Mouse (Mus musculus) liver, adult (tissue): ENCODE results near the gene Exoc6.

Source experiments
- GATA4 ChIP-seq: IDR thresholded peaks from 2 replicates; pipeline ENCODE4 v1.6.1; 2014; ENCODE audit warnings: mild to moderate bottlenecking, low read length; ENCODE audit not compliant: insufficient replicate concordance

The Exoc6 gene

DNA sequence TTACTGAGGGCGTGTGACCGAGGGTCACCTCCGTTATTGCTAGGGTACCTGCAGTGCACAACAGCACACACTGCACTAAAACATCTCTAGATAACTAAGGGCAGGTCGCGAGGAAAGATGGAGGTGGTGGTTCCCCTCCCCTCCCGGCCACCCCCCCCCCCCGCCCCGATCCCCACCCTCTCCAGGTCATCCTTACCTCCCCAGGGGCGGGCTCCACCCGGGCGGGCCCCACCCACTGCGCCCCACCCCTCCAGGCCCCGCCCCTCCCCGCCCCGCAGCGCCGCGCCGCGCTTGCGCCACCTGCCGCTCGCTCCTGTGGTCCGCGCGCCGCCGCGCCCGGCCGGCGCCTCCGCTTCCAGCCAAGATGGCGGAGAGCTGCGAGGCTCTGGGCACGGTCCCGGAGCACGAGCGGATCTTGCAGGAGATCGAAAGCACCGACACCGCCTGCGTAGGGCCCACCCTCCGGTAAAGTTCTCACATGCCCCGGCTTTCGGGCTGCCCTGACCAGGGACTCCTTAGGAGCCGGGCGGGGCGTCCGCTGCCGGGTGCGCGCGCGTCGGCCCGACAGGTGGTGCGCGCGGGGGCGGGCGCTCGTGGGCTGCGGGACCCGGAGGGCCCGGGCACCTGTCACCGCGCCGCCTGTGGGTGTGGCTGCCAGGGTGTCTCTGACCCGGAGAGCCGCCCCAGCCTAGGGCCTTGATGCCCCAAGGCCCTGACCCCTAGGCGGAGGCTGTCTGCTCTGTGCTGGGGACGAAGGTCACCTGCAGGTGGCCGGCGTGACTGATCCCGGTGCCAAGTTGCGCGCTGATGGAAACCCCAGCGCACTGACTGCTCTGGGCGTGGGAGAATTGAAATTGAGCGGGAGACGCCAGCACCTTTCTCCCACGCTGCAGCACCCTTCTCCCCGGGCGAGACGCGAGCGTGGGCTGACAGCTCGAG, at the start of gene Exoc6:
Gene Exoc6 (plus strand): TSS at position 318 of the 939 bp plus-strand sequence.
- peak; percentile 14; the same call in 1 of the 2 replicates for TF ChIP-seq GATA4

DNA sequence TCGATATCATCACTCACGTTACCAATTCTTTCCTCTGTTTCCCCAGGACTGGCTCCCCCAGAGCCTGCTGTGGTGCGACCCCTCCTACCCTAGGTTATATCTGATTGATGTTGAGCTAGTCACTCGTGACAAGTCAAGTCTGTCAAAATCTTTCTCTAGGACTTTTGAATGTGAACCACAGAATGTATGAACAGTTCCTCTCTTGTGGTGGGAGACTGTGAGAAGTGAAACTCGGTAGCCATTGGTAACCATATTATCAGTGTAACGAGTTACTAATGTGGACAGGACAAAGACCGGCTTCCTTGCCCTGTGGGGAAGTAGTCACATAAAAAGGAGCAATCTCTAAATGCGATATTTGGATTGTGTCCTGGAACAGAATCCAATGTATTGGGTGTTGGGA, 47.2 kb upstream of the Exoc6 start:
- no peak for TF ChIP-seq GATA4

GRCm38 (mm10) chr19:37506066-37506465, 44.2 kb upstream of the Exoc6 start:
- no peak for TF ChIP-seq GATA4

DNA sequence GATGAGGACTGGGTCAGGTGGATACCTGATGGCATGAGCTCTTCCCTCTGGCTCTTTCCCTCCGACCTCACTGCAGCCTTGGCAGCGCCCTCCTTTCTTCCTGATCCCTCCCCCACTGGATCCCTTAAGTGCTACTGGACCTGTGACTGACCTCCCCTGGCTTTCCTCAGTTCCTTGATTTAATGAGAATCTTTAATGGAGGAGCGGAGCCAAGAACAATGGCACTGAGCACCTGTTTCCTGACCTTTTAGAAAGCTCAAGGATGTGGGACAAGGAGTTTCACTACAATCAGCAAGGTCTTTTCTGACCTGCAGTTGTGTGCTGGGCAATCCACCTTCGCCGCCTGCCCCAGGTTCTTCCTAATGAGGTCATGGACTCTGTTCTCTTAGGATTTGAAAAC, 43.6 kb upstream of the Exoc6 start:
- TF ChIP-seq GATA4 = no peak

DNA sequence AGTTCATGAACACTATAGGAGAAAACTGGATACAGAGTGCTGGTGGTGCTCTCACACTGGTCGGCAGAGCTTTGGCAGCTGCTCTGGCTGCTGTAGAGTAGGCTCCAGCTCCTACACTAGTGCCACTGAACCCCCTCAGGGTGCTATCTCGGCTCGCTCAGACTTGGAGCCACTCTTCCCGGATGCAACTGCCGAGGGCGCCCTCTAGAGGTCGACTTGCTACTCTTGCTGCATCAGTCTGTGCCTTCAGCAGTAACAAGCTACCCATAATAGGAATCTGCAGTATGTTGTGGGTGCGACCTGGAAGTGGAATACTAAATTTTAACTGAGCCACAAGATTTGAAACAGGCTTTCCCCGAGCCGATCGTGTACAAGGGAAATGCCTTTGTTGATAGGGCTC, 40.5 kb upstream of the Exoc6 start:
- TF ChIP-seq GATA4 = no peak; the same call in 1 of the 2 replicates

GRCm38 (mm10) chr19:37514811-37515292, 35.4 kb upstream of the Exoc6 start:
- TF ChIP-seq GATA4 = no peak

DNA sequence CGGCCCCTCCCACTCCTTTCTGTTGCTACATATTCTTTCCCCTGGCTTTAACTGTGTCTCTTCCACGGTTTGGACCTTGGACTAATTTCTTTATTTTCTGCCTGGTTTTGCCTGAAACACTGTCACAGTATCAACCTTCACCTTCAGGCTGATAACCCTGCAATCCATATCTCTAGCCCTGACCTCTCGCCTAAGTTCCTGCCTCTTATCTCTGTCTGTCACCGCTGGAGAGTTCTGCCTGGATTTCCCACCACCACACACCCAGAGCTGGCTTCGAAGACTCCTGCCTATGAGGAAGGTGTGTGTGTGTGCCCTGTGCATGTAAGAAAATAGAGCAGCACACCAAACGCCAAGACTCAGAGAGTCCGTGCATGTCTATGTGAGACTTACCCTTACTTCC, 32.8 kb upstream of the Exoc6 start:
- peak; percentile 74; the same call in 1 of the 2 replicates for TF ChIP-seq GATA4

GRCm38 (mm10) chr19:37520740-37521433, 29.3 kb upstream of the Exoc6 start:
- TF ChIP-seq GATA4 = no peak

DNA sequence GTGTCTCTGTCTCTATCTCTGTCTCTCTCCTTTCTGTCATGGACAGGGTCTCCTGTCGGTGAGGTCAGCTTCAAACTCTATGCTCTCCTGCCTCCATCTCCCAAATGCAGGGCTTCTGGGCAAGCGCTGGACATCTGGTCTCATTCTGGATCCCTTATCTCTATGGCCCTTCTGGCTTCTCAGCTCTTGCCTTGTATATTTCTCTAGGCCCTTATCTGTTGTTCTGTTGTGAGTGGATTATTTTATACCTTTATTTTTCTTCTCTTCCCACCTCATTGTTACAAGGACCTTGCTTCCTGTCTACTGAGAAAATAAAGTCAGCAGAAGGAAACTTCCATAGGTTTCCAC, 28.8 kb upstream of the Exoc6 start:
- TF ChIP-seq GATA4 = no peak

DNA sequence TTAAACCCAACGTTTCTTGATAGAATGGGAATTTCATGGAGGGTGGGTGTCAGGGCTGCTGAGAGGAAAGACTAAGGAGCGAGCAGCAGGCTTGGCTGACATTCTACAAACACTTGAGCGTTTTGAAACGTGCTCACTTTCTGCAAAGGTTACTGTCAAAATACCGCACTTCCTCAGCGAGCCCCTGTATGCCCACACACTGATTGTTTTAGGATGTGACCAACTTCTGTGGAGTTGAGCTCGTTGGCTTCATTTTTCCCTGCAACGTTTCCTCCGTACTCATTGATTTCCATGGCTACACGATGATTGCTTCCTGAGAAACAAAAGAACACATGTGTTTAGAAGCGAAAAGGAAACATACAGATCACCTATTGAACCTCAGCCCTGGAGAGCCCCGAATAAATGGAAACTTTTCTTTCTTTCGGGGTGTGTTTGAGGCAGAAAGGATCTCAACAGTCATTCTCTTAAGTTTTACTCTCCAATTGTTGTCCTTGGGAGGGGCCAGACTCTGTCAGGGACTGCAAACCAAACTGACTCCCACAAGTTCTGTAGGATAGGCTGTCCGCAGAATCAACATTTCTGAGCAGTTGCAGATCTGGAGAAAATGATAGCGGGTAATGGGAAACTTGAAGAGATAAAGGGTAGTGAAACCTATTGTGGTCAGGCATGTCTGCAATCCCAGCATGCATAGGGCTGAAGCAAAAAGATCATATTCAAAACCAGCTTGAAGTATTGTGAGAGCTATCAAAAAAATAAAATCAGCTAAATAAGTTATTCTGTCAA, 26.7 kb upstream of the Exoc6 start:
- no peak for TF ChIP-seq GATA4

GRCm38 (mm10) chr19:37525925-37526324, 24.3 kb upstream of the Exoc6 start:
- no peak for TF ChIP-seq GATA4

- no peak for TF ChIP-seq GATA4
These were observed 23.4 kb upstream of the Exoc6 start for GRCm38 (mm10) chr19:37526768-37527167.

DNA sequence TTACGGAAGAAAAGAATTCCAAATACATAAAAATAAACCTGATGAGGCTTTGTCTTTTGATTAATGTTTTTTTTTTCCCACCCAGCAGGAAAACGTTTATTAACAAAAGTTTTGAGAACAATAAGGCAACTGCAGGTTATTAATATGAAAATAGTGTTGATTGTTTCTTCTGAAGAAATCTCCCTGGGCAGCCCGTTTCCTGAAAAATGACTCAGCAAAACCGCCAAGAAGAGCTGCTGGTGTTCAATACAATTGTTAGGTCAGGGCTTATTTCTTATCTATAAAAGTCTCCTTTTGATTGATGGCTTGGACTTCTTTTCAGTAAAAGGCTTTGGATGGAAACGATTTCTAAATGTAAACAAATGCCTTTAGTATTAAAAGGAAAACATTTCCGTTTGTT, 21.6 kb upstream of the Exoc6 start:
- TF ChIP-seq GATA4 = no peak; the same call in 1 of the 2 replicates

- TF ChIP-seq GATA4 = no peak
These were observed 20.9 kb upstream of the Exoc6 start for GRCm38 (mm10) chr19:37529296-37529695.

DNA sequence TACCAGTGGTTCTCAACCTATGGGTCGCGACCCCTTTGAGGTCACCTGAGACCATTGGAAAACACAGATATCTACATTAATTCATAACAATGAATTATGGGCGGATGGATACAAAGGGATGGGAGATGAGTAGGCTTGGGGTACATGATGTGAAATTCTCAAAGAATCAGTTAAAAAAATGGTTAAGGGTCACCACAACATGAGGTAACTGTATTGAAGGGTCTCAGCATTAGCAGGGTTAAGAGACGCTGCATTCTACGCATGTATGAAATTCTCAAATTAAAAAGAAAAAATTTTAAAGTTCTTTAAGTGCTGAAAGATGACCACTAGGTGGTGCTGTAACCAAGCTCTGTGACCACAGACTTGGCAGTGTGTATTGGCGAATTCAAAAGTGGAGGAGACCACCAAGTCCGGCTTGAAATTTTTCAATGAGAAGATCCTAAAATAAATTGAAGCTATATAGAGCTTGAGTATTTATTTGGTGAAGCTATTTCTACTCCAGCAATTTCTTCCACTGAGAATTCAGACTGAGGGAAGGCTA, 20.2 kb upstream of the Exoc6 start:
- no peak for TF ChIP-seq GATA4

DNA sequence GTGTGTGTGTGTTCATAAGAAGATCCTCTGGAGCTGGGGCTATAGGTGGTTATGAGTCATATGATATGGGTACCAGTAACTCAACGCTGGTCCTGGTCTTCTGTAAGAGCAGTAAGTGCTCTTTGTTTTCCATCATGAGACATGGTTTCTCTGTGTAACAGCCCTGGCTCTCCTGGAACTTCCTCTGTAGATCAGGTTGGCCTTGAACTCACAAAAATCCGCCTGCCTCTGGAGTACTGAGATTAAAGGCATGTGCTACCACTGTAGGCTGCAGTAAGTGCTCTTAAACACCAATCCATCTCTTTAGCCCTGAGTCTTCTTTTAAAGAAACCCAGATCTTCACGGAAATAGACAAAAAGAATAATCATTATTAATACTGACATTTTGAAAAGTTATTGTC, 19.6 kb upstream of the Exoc6 start:
- TF ChIP-seq GATA4 = no peak
